Mouse (Mus musculus): ENCODE data around the gene Cdkl1. TPM values are rescaled to one million over a fixed set of nuclear protein-coding genes. Genes with fewer than 3 reads are reported as not detected.

The Cdkl1 gene
- total and polyA plus RNA-seq, 3 experiments = 0.31 TPM; not detected in 2

GRCm38 (mm10) chr12:69698352-69698751 is 92.7 kb downstream of the Cdkl1 start:
- dilution Hi-C loops (cut with MboI; ENCODE audit: extremely low pct_ligation_motif_present, extremely low pct_unique_long_range_greater_than_20kb, low sequenced_read_pairs) = no loop called here
- no peak for DNase-seq (ENCODE audit: extremely low read depth)
- TF ChIP-seq USF1 (IDR thresholded peaks at IDR 0.05; ENCODE audit: low read depth, low read length) (no peak), PAX5 (IDR thresholded peaks at IDR 0.05; ENCODE audit: low read length) (no peak), MEF2A (IDR thresholded peaks at IDR 0.05; ENCODE audit: borderline replicate concordance, low read depth, low read length) (no peak), RCOR1 (conservative IDR thresholded peaks at IDR 0.05; ENCODE audit: low read depth, low read length) (no peak), HCFC1 (IDR thresholded peaks at IDR 0.05; ENCODE audit: low read depth, low read length) (no peak), CHD1 (IDR thresholded peaks at IDR 0.05; ENCODE audit: low read depth, low read length) (no peak), ETS1 (conservative IDR thresholded peaks at IDR 0.05; ENCODE audit: low read depth, low read length) (no peak), ZKSCAN1 (IDR thresholded peaks at IDR 0.05; ENCODE audit: borderline replicate concordance, low read depth, low read length) (no peak), IRF4 (IDR thresholded peaks at IDR 0.05; ENCODE audit: low read depth, low read length) (no peak), ZMIZ1 (IDR thresholded peaks at IDR 0.05; ENCODE audit: low read depth, low read length) (no peak), RAD21 (IDR thresholded peaks at IDR 0.05; ENCODE audit: low read depth, low read length) (no peak), BHLHE40 (IDR thresholded peaks at IDR 0.05; ENCODE audit: low read depth, low read length) (no peak), KAT2A (IDR thresholded peaks at IDR 0.05; ENCODE audit: insufficient replicate concordance, low read length) (no peak), UBTF (IDR thresholded peaks at IDR 0.05; ENCODE audit: low read depth, low read length) (no peak)
- Histone ChIP-seq H3K79me2 (replicated peaks; ENCODE audit: control insufficient read depth, extremely low read depth, insufficient read depth, poor library complexity, severe bottlenecking) (no peaks in the 10 kb centered on the region), H3K4me3 (replicated peaks in 1 of 3; ENCODE audit: low read depth in 2 of 3, low read length in 2 of 3, poor library complexity in 1 of 3) (no peak overlapping the region), H3K4me1 (ENCODE audit: control insufficient read depth in 1 of 2, insufficient read depth in 2 of 2) (no peaks in the 10 kb centered on the region), H3K27ac (ENCODE audit: insufficient read depth, low read depth) (no peak overlapping the region), H3K4me2 (ENCODE audit: insufficient read depth, low read depth, poor library complexity, severe bottlenecking) (no peak overlapping the region), H3K9me3 (replicated peaks; ENCODE audit: low read length) (no peaks in the 10 kb centered on the region), H3K9ac (ENCODE audit: insufficient read depth, low read depth) (no peak overlapping the region), H3K27me3 (replicated peaks) (no peaks in the 10 kb centered on the region), H3K36me3 (replicated peaks in 1 of 2; ENCODE audit: control insufficient read depth in 1 of 2, insufficient read depth in 1 of 2, low read length in 1 of 2) (peaks cover 16 to 59% of the 10 kb centered on the region in 2 experiments)
- in situ Hi-C loops (cut with MboI; ENCODE audit: low pct_ligation_motif_present, low pct_unique_long_range_greater_than_20kb, low sequenced_read_pairs) = loop anchor here (10.0 to 25.0 kb wide), 3 partner anchors 114 to 486 kb away; partner anchors contain the start of genes Gm49384, Nemf and Vcpkmt

Other genes starting within 250 kb of the Cdkl1 start
- gene Vcpkmt, start 208.2 kb downstream of the Cdkl1 start, total RNA-seq (2012; rRNA removed) = 14.4 and 14.9 TPM in 2 replicates
- gene Vcpkmt, start 208.2 kb downstream of the Cdkl1 start, total RNA-seq (2014; rRNA removed) = 23.5 and 24.8 TPM in 2 replicates
- gene Vcpkmt, start 208.2 kb downstream of the Cdkl1 start, polyA plus RNA-seq (2012; ENCODE audit: insufficient read length, low read depth) = 31.5 and 38.9 TPM in 2 replicates
- 7.1 and 9.6 TPM in 2 replicates for gene Sos2, start 109.4 kb downstream of the Cdkl1 start, total RNA-seq (2012; rRNA removed)
- gene Sos2, start 109.4 kb downstream of the Cdkl1 start, total RNA-seq (2014; rRNA removed) = 9.2 and 10.3 TPM in 2 replicates
- gene Sos2, start 109.4 kb downstream of the Cdkl1 start, polyA plus RNA-seq (2012; ENCODE audit: insufficient read length, low read depth) = 7.2 and 7.9 TPM in 2 replicates
- 12.1 and 13.6 TPM in 2 replicates for gene L2hgdh, start 66.4 kb downstream of the Cdkl1 start, total RNA-seq (2012; rRNA removed)
- gene L2hgdh, start 66.4 kb downstream of the Cdkl1 start, total RNA-seq (2014; rRNA removed) = 24.3 and 26.6 TPM in 2 replicates
- gene L2hgdh, start 66.4 kb downstream of the Cdkl1 start, polyA plus RNA-seq (2012; ENCODE audit: insufficient read length, low read depth) = 15.4 and 20.2 TPM in 2 replicates
- 8.3 and 11.4 TPM in 2 replicates for gene Atp5s, start 66.3 kb downstream of the Cdkl1 start, total RNA-seq (2012; rRNA removed)
- 12.0 and 15.8 TPM in 2 replicates for gene Atp5s, start 66.3 kb downstream of the Cdkl1 start, total RNA-seq (2014; rRNA removed)
- 8.4 and 10.2 TPM in 2 replicates for gene Atp5s, start 66.3 kb downstream of the Cdkl1 start, polyA plus RNA-seq (2012; ENCODE audit: insufficient read length, low read depth)
- 0.55 and 0.64 TPM in 2 replicates for gene Atl1, start 101.3 kb upstream of the Cdkl1 start, total RNA-seq (2012; rRNA removed)
- gene Atl1, start 101.3 kb upstream of the Cdkl1 start, total RNA-seq (2014; rRNA removed) = 0.31 and 0.51 TPM in 2 replicates
- gene Atl1, start 101.3 kb upstream of the Cdkl1 start, polyA plus RNA-seq (2012; ENCODE audit: insufficient read length, low read depth) = 0.52 and 0.74 TPM in 2 replicates
- gene Map4k5, start 101.9 kb upstream of the Cdkl1 start, total RNA-seq (2012; rRNA removed) = 7.8 and 9.6 TPM in 2 replicates
- 12.5 and 14.0 TPM in 2 replicates for gene Map4k5, start 101.9 kb upstream of the Cdkl1 start, total RNA-seq (2014; rRNA removed)
- 12.5 and 13.5 TPM in 2 replicates for gene Map4k5, start 101.9 kb upstream of the Cdkl1 start, polyA plus RNA-seq (2012; ENCODE audit: insufficient read length, low read depth)
- 13.3 and 13.7 TPM in 2 replicates for gene Sav1, start 195.7 kb upstream of the Cdkl1 start, total RNA-seq (2012; rRNA removed)
- gene Sav1, start 195.7 kb upstream of the Cdkl1 start, total RNA-seq (2014; rRNA removed) = 26.2 and 28.1 TPM in 2 replicates
- 31.7 and 34.4 TPM in 2 replicates for gene Sav1, start 195.7 kb upstream of the Cdkl1 start, polyA plus RNA-seq (2012; ENCODE audit: insufficient read length, low read depth)